Mouse (Mus musculus) G1E (cell line): ENCODE measurements around the gene Foxm1. TPM values are rescaled to one million over a fixed set of nuclear protein-coding genes. Genes with fewer than 3 reads are reported as not detected.

ENCODE experiments used
- ATAC-seq: 2 replicates; pipeline ENCODE4 v1.8.0; 2016; ENCODE audit warnings: mild to moderate bottlenecking; ENCODE audit not compliant: insufficient number of reproducible peaks, poor library complexity, low FRiP score, severe bottlenecking; ENCODE audit errors: extremely low read depth
- DNase-seq: peaks from one replicate; pipeline ENCODE4 v3.0.0; 2012; ENCODE audit warnings: low spot score
- H3K27me3 ChIP-seq: 2 replicates; pipeline ENCODE4 v1.6.1; 2012; ENCODE audit warnings: mild to moderate bottlenecking, low read length, inconsistent platforms; ENCODE audit not compliant: insufficient read depth
- H3K36me3 ChIP-seq: replicated peaks from 2 replicates; pipeline ENCODE3; 2012; ENCODE audit warnings: mild to moderate bottlenecking, inconsistent platforms
- H3K4me1 ChIP-seq: 2 replicates; pipeline ENCODE4 v1.6.1; 2012; ENCODE audit warnings: low read depth, low read length, inconsistent platforms, mixed read lengths; ENCODE audit not compliant: insufficient read depth
- H3K4me3 ChIP-seq: 2 replicates; pipeline ENCODE4 v1.5.1; 2012; ENCODE audit warnings: low read depth, mild to moderate bottlenecking, inconsistent platforms, low read length, moderate library complexity, mixed read lengths
- H3K9me3 ChIP-seq: replicated peaks from 2 replicates; pipeline ENCODE4 v1.6.1; 2012; ENCODE audit warnings: inconsistent platforms
- CTCF ChIP-seq: IDR thresholded peaks from 2 replicates; pipeline ENCODE4 v1.5.1; 2012; ENCODE audit warnings: low read depth, low read length, inconsistent platforms, mixed read lengths
- GATA1 ChIP-seq: IDR thresholded peaks from 2 replicates; pipeline ENCODE4 v1.6.1; 2012; ENCODE audit warnings: borderline replicate concordance, low read length, inconsistent platforms, mixed read lengths
- GATA2 ChIP-seq: IDR thresholded peaks from 2 replicates; pipeline ENCODE4 v1.6.1; 2012; ENCODE audit warnings: low read depth, low read length, inconsistent platforms, borderline replicate concordance
- POLR2AphosphoS5 ChIP-seq: IDR thresholded peaks from 2 replicates; pipeline ENCODE4 v1.6.1; 2012; ENCODE audit warnings: low read depth, low read length, inconsistent platforms; ENCODE audit not compliant: insufficient replicate concordance
- TAL1 ChIP-seq: conservative IDR thresholded peaks from 2 replicates; pipeline ENCODE4 v1.6.1; 2012; ENCODE audit warnings: low read depth, low read length, inconsistent platforms, mixed read lengths
- polyA plus RNA-seq: library from polyadenylated mRNA; stranded (reverse); fragments of >175 nt; gene quantifications from 2 replicates; pipeline ENCODE4 v1.2.3, GENCODE M21; 2012
- total RNA-seq, 2 experiments: library from RNA; stranded (forward) in 1 of 2; stranded (reverse) in 1 of 2; fragments of 200-1000 nt in 1 of 2; fragments of >200 nt in 1 of 2; fragmentation: Nextera tagmentation in 1 of 2; gene quantifications; 2 replicates each; pipeline ENCODE4 v1.2.3; 2014 to 2017

Foxm1 gene
- total and polyA plus RNA-seq, 3 experiments, result 18.9 to 121 (median 76.3) TPM

GRCm38 (mm10) chr6:128383752-128384151 is 21.0 kb downstream of the Foxm1 start:
- Histone ChIP-seq H3K36me3 (no peaks in the 10 kb centered on the region), H3K27me3 (peaks cover 24% of the 10 kb centered on the region; the same call in 1 of the 2 replicates), H3K4me1 (peaks cover 4% of the 10 kb centered on the region), H3K9me3 (no peaks in the 10 kb centered on the region), H3K4me3 (no peak overlapping the region)
- no peak for TF ChIP-seq GATA2
- TF ChIP-seq TAL1, result no peak
- no peak for TF ChIP-seq GATA1
- TF ChIP-seq CTCF, result no peak
- no peak for TF ChIP-seq POLR2AphosphoS5
- ATAC-seq, result peak; percentile 78
- DNase-seq, result no peak

GRCm38 (mm10) chr6:128385026-128385425 is 22.3 kb downstream of the Foxm1 start:
- Histone ChIP-seq H3K4me3 (no peak overlapping the region), H3K4me1 (peaks cover 4% of the 10 kb centered on the region; the same call in 1 of the 2 replicates), H3K36me3 (no peaks in the 10 kb centered on the region), H3K9me3 (no peaks in the 10 kb centered on the region), H3K27me3 (peaks cover 22% of the 10 kb centered on the region)
- DNase-seq, result no peak
- TF ChIP-seq POLR2AphosphoS5 (no peak), CTCF (no peak), TAL1 (no peak), GATA2 (no peak), GATA1 (no peak)
- ATAC-seq, result no peak

GRCm38 (mm10) chr6:128389185-128389584 is 26.4 kb downstream of the Foxm1 start:
- H3K9me3 ChIP-seq, result no peaks in the 10 kb centered on the region
- TF ChIP-seq GATA1 (no peak), TAL1 (no peak), CTCF (no peak), GATA2 (no peak), POLR2AphosphoS5 (no peak)
- ATAC-seq, result no peak
- no peak overlapping the region for H3K4me3 ChIP-seq
- H3K36me3 ChIP-seq, result no peaks in the 10 kb centered on the region
- no peak for DNase-seq
- H3K4me1 ChIP-seq, result no peaks in the 10 kb centered on the region
- H3K27me3 ChIP-seq, result peaks cover 14% of the 10 kb centered on the region

- Histone ChIP-seq H3K36me3 (no peaks in the 10 kb centered on the region), H3K4me1 (no peaks in the 10 kb centered on the region), H3K4me3 (no peak overlapping the region), H3K27me3 (peaks cover 14% of the 10 kb centered on the region), H3K9me3 (no peaks in the 10 kb centered on the region)
- ATAC-seq (no peak), DNase-seq (no peak)
- no peak for TF ChIP-seq GATA2
- TF ChIP-seq TAL1, result no peak
- no peak for TF ChIP-seq POLR2AphosphoS5
- no peak for TF ChIP-seq GATA1
- no peak for TF ChIP-seq CTCF
Measured at GRCm38 (mm10) chr6:128390683-128391082, 27.9 kb downstream of the Foxm1 start.

GRCm38 (mm10) chr6:128397574-128398261 is 35.0 kb downstream of the Foxm1 start:
- ATAC-seq (no peak), DNase-seq (no peak)
- H3K36me3 ChIP-seq, result no peaks in the 10 kb centered on the region
- TF ChIP-seq TAL1 (no peak), GATA2 (no peak), POLR2AphosphoS5 (no peak), GATA1 (no peak), CTCF (no peak)
- no peak overlapping the region for H3K4me3 ChIP-seq
- H3K4me1 ChIP-seq, result no peaks in the 10 kb centered on the region
- H3K9me3 ChIP-seq, result no peaks in the 10 kb centered on the region
- peaks cover 9% of the 10 kb centered on the region for H3K27me3 ChIP-seq

- DNase-seq, result no peak
- H3K4me3 ChIP-seq, result no peak within 1 kb of the TSS
- TF ChIP-seq CTCF, result no peak
- H3K27me3 ChIP-seq, result peaks cover 9% of the 10 kb centered on the region
- H3K36me3 ChIP-seq, result no peaks in the 10 kb centered on the region
- no peak for ATAC-seq
- H3K9me3 ChIP-seq, result no peaks in the 10 kb centered on the region
- H3K4me1 ChIP-seq, result no peaks in the 10 kb centered on the region
Measured at GRCm38 (mm10) chr6:128398996-128399395, 36.2 kb downstream of the Foxm1 start, which contains the start of gene Nrip2. Gene Nrip2 (plus strand): TSS chr6:128399296.
